Mouse (Mus musculus): ENCODE measurements around the gene Kat6b.
"Not testable (repeated sequence)": the region's sequence is repeated elsewhere in the genome, so short reads cannot be mapped to it uniquely, and the experiment has no call there.

The Kat6b gene

DNA sequence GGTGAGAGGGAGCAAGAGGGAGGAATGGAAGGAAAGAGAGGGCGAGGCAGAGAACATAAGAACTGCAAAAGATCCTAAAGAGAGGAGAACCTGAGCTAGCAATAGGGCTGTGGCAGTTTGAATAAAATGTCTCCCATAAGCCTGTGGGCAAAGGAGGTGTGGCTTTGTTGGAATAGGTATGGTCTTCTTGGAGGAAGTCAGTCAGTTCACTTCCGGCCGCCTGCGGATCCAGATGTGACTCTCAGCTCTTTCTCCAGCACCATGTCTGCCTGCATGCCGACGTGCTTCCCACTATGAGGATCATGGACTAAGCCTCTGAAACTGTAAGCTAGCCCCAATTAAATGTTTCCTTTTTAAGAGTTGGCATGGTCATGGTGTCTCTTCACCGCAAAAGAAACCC is at the start of gene Kat6b:
TSS of gene Kat6b (plus strand) at position 204 of the 400 bp plus-strand sequence.
- DNase-seq: no peak

DNA sequence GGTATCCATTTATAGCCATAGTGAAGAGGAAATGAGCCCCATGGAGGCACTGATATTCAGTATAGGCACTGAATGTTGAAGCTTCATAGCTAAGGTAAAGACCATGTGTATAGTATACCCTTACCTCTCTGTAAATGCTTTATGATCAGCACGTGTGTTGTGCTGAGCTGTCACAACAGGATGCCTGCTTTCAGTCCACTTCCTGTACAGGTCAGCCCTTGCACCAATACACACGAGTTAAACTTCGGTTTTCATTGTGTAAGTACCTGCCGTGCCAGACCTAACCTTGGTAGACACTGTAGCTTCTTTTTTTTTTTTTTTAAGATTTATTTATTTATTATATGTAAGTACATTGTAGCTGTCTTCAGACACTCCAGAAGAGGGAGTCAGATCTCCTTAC is 47.8 kb upstream of the Kat6b start:
- DNase-seq: no peak

DNA sequence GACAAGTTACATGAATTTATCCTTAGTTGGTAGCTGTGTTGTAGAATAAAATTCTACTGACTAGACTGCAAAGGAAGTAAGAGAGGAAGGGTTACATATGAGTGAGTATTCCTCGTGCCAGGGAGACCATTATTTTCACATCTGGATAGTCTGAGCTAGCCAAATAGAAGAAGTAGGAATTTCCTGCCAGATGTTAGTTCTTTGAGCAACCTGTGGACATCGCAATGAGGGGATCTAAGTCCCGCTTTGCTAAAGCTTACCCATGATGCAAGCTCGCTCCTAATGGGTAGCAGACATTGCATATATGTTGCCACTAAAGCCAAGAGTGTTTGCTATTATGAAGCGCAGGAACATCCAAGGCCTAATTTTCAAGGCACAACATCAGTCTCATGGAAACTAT is 47.2 kb upstream of the Kat6b start:
- DNase-seq: no peak

DNA sequence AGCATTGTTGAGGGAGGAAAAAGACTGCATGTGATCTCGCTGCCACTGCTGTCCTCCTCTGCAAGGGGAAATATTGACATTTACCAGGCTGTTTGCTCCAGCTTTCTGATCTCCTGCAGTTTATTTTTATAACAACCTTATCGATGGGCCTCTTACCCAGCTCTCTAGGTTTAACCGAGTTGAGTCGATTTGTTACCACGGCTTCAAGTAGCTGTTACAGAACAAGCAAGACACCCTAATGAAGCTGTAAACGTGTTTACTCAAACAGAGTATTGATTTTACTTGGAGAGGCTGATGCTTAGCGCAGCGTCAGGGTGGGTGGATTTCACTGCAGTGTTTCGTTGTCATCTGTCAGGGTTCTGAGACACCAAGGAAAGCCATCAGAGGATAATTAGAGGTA is 46.5 kb upstream of the Kat6b start:
- DNase-seq: no peak

DNA sequence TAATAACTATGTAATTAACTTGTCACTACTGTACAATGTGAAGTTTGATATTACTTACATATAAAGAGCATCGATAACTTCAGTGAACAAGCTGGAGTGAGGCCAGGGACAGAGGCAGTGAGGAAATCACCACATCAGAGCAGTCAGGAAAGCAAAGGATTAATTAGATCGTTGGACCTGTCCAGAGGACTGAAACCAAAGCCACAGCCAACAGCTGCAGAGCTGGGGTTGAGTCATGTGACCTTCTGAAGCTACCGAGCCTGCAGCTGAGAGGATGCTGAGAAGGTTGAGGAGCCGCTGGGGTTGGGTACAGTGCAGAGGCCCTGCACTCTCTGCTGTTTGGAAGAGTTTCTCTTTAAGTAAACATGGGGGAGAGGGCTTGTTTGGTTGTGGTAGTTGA is 41.4 kb upstream of the Kat6b start:
- DNase-seq: no peak

DNA sequence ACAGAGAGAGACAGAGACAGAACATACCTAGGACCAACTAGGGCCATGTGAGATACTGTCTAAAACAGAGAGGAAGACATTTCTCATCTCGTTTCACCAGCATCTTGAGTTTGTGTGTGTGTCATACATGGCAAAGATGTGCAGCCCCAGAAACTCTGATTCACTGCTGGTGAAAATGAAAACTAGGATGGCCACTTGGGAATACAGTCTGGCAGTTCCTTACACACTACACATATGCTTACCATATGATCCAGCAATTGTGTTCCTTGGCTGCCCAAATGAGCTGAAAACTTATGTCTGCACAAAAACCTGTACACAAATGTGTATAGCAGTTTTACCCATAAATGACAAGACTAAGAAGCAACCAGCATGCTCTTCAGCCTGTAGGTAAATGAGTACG is 40.7 kb upstream of the Kat6b start:
- no peak for DNase-seq

DNA sequence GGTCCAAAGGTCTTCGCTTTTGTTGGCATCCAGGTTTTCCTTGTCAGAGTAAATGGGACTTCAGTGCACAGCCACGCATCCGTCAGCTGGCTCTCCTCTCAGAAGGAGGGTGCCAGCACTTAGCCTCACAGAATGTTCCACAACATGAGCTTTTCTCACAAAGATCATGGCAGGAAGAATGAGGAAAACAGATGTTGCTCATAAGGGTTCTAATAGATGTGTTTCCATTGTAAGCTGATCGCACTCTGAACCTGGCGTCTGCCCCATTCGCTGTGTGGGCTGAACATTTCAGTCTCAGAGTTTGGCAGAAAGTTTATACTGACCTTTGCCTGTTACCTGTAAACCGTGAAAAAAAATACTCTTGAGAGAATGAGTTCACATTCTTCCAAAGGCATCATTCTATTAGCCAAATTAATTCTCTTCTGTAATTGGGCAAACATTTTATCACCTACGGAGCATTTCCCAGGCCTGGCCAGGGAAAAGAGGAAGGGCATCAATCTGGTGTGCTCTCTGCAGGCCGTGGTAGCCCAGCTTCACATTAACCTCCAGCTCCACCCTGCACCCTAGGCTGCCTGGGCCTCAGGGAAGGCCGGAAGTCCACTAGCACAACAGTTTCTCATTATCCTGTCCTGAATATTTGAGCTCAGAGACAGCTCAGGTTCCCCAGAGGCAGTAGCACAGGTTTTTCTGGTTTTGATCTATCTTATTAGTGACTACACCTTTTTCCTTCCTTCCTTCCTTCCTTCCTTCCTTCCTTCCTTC is 39.3 kb upstream of the Kat6b start:
- no peak for DNase-seq

DNA sequence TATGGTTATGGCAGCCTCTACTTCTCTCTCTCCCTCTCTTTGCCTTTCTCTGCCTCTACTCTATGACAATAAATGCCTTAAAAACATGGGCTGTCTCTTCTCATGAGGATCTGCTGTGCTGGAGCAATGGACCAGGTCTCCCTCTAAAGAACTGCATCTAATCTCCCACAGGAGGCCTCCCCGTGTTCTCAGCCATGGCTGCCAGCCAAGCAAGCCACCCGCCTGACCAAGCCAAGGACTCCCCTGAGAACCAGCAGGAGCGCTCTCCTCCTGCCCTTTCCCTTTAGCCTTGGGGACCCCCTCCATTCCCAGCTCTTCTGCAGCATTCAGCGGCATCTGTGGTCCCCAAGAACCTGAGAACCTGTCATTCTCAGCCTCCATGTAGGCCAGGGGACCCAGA is 28.7 kb upstream of the Kat6b start:
- DNase-seq: no peak

DNA sequence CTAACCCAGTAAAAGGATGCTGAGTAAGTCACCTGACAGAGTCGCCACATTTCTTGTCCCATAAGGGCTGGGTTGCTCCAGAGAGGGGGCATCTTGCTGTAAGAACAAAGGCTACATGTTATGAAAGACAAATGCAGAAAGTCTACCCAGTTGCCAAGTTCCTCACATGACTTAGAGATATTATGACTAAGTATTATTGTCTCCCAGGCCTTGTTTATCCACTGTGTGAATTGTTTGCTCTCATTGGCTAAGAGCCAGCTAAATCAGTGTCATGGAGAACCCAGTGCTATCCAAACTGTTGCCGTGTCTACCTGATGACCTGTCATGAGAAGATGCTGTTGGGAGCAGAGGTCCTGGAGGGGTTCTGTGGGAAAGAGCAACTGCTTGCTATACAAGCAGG is 27.3 kb upstream of the Kat6b start:
- no peak for DNase-seq

DNA sequence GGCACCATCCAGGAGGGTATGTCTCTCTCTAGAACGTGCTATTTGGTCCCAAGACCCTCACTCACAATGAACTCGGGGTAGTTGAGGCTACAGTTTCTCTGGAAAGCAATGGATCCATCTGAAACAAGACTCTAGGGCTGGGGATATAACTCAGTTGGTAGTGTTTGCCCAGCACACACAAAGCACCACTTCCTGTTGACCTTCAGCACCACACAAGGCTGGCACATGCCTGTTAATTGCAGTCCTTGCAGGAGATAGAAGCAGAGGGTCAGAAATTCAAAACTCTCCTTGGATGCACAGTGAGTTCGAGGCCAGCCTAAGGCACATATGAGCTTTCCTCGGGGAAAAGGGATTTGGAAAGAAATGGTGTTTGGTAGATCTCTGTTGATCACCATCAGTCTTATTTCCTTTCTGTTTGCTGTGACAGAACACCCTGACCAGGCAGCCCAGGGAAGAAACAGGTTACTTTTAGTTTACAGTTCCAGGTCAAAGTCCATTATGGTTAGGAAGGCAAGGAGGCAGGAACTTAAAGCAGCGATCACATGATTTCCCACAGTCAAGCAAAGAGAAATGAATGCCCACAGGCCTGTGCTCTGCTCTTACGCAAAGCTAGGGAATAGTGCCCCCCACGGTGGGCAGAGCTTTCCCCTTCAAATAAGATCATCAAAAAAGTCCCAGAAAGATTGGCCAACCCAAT is 25.4 kb upstream of the Kat6b start:
- DNase-seq: no peak

DNA sequence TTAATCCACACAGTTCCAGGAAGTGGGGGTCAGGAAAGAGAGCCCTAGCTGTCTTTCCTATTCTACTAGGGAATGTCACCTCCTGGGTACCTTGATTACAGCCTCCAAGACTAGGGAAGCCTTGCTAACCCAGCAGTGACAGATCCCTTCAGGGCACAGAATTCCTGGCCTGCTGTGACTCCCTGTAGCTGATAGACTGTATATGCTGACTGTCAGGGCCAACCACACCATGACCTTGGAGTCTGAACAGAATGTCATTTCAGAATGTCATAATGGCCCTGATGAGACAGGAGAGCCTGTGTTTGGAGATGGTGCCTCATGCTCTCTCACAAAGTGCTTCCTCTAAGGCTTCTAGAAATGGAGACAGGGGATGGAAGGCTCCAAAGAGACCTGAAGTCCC is 24.7 kb upstream of the Kat6b start:
- DNase-seq: no peak

DNA sequence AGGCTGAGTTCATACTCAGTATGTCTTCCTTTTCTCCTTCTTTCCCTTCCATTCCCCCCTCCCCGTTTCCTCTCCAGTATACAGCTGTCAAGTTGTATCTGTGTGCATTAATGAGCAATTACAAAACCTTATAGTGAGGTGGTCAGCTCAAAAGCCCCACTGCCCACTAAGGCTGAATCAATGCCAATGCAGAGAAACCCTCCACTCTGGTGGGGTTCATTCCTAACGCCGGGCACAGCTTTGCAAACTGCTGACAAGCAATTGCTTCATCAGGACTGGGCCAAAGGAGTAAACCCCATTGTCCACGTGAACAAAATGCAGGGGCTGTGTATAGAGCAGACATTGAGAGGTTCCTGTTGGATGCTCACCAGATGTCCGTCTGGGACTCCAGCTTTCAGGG is 23.4 kb upstream of the Kat6b start:
- DNase-seq: no peak

DNA sequence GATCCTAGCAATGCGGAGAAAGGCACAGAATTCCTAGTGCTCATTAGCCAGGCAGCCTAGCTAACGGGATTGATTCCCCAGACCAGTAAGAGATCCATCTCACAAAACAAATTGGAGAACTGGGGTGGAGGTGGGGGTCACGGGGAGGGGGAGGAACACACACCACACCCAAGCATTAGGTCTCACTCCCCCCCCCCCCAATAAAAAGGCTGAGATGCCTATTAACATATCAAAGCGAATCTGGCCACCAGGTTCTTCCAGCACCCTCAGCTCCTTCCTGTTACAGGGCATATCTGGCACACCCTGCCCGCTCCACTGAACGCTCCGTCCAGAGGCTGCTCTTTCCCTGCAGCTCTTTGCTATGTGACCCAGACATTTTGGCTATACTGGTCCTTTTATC is 22.5 kb upstream of the Kat6b start:
- DNase-seq: no peak

DNA sequence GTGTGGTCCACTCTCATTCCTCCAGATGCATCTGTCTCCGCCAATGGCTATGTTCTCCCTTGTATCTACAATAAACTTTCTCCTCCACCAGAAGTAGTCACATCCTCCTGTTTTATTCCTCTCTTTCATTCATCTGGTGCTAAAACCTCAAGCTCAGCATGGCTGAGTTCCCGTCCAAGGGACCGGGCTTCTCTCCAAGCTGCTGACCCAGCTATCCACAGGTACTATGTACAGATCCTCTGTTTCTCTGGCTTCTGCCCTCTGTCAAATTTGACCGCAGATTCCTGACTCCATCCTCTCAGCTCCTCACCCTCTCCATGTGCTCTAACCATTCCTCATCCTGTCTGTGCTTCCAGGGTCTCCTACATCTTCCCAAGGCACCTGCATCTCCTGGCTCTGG is 22.1 kb upstream of the Kat6b start:
- DNase-seq: no peak

DNA sequence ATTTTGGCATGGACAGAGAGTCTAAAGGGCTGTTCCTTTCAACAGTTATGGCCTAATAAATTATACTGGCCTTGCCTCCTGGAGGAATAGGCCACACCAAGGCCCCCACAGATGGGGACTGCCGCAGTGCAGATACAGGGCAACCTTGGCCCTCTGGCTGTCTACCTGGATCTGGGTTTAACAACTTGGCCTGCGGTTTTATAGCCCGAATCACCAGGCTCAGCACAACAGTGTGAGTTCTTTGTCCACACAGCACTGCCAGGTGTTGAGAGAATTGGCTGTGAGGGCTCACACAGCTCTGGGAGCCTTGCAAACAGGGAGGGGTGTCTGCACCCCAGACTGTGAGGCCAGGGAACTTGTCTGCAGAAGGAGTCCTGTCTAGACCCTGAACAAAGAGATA is 18.8 kb upstream of the Kat6b start:
- no peak for DNase-seq

DNA sequence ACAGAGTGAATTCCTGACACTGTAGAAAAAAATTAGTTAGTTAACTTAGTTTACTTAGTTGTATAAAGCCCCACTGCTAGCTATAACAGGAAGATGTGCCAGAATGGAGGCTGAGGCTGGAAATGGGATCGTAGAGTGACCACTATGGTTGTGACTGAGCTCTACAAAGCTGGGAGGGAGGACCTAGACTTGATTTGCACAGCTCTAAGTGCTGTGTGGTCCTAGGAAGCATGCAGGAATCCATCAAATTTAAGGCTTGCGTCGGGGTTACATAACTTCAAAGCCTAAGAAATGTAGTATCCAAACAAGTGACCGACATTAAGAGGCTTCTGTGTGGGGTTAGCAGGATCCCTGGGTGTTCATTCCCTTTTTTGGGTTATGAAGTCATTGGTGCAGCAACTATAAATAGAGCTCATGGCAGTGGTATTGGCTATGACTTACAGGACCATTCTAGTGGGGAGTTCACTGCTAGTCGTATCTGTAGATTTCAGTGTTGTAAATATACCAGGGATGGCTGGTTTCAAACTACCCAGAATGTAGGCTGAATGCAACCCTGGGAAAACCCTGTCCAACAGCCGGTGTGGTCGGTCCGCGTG is 18.0 kb upstream of the Kat6b start:
- DNase-seq: no peak

DNA sequence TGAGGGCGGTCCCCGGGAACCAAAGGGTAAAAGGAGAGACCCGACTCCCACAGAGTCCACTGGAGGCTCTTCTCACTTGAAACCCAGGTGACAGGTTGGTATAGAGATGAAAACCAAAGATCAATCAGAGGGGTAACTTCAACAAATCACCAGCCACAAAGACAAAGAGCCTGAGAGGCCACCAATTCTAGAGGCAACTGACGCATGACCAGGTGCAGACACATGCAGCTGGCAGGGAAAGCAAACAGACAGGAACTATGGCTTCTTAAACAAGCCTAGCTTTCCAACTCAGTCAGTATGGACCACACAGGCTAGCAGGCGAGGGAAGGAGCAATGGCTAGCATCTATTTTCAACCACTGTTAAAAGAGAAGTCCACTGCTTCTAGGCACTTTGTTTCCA is 10.8 kb upstream of the Kat6b start:
- DNase-seq: no peak

DNA sequence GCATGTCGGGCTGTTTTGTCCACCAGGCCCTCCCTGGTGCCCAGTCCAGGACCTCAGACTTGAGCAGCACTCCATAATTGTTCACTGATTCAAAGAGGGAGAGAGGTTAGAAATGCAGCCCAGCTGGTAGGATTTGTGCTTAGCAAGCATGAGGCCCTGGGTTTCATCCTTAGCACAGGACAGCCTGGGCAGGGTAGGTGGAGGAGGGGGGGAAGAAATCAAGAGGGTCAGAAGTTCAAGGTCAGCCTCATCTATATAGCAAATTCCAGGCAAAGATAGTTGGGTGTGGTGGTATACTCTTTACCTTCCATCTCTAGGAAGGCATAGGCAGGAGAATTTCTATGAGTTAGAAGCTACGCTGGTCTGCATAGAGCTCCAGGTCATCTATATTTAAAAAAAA is 9.3 kb upstream of the Kat6b start:
- no peak for DNase-seq

DNA sequence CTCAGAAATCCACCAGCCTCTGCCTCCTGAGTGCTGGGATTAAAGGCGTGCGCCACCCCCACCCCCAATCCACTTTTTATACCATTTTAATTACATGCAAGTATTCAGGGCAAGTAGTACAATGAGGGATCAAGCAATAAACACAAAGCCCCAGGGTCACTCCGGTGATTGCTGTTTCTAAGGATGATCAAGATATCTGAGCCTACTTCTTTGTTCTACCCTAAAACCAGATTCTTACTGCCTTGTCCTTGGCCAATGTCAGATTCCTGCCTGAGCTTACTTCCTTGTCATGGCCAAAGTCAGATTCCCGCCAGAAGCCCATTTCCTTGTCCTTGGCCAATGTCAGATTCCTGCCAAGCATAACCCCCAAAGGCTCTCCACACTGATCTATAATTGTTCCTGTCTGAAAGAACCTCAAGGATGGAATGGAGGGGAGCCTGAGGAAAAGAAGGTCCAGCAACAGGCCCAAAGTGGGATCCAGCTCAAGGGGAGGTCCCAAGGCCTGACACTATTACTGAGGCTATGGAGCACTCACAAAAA is 6.6 kb upstream of the Kat6b start:
- not testable (repeated sequence) for DNase-seq

DNA sequence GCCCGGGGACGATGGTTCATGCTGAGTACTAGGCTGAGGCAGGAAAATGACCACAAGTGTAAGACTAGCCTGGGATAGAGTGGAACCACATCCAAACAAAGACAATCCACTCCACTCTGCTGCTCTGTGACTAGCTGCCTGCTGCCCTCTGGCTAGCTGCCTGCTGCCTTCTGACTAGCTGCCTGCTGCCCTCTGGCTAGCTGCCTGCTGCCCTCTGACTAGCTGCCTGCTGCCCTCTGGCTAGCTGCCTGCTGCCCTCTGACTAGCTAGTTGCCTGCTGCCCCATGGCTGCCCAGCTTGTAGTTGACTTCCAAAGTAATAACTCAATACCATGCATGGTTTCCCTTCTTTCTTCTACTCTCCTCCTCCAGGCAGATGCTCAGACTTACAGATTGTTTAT is 4.1 kb upstream of the Kat6b start:
- no peak for DNase-seq

DNA sequence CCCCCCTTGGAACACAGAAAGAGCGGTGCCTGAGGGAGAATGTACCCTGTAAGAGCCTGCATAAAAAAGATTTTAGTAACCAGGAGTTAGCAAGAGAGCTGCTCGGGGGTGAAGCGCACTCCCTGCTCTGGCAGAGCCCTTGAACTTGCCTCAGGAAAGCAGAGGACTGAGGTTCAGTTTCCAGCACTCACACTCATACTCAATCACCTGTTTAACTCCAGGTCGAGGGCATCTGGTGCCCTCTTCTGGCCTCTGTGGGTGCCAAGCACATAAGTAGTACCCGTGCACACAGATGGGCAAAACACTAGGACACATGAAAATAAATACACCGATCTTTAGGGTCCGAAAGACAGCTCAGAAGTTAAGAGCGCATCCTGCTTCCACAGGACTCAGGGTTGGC is 1.7 kb upstream of the Kat6b start:
- DNase-seq: no peak

DNA sequence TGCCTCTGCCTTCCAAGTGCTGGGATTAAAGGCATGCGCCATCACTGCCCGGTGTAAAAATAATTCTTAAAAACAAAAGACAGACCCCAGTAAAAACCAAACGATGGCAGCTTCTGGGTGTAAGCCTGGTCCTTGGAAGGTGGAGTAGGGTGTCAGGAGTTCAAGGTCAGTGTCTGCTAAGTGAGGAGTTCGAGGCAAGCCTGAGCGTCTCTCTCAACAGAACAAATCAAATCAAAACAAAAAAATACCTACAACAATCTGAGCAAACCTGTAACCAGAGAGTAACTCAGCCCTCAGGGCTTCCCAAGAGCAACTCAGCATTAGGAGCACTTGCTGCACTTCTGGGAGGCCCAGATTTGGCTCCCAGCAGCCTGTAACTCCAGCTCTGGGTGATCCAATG is 1.0 kb upstream of the Kat6b start:
- no peak for DNase-seq

DNA sequence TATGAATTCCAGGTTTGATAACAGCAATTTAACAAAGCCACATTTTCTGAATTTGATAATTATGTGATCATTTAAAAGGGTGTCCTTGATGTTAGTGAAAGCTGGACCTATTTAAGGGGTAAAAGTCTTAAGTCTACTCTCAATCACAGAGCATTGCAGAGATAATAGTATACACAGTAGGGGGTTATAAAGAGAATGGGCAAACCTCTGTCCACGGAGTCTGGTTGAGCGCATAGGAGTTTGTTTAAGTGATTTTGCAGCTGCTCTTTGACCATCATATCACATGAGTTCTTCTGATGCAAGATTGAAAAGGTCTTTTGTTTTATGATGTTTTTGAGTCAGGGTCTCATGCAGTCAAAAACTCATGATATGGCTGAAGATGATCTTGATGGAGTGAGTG is 3.0 kb downstream of the Kat6b start:
- DNase-seq: no peak

DNA sequence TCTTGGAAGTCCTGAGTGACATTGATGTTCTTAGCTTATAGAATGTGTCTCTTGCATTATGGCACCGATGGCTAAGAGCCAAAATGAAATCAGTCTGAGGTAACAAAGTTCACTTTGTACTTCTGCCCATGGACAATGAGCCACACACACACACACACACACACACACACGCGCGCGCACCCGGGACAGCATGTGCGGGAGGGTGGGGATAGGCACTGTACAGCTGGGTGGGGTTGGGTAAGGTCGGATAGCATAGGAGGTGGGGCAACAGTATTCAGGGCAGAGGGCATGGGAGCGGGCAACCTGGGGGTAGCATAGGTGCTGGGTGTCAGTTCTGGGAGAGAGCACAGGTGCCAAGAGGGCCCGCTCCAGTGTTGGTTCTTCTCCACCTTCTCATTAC is 3.5 kb downstream of the Kat6b start:
- DNase-seq: no peak

Measured in cerebellum, adult 11 months (tissue).